ENCODE assay signal across 21 mouse cellular contexts in the genomic region with DNA sequence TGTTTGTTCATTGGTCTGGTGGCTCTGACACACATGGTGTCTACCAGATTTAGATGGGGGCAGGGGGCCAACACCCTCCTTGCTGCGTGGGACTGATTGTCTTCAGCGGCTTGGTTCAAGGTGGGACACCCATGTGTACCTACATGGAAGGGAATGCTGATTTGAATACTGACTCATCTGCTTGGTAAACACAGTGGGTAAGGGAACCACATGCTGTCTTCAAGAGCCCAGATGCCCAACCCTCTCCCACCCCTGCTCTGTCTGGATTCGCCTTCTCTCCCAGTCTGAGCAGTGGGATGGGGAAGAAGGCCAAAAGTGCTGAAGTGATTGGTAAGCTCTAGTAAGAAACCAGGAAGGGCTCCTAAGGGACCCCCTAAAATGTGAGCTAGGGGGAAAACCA.
A peak's percentile ranks its signal among the peaks of the same experiment; 100 is the strongest.
DNase-seq lines count a peak whose midpoint lies in the region; ATAC-seq lines count a peak whose summit lies in the region.
"Had no signal": no experiment of that assay in that cellular context is flagged by ENCODE, and none has a peak within 500 bp of the region (broad histone marks: within the 10 kb centered on the region; RNA-seq: fewer than 3 reads in every experiment).

No protein-coding gene starts in this region.

- H3K27ac ChIP-seq in embryonic facial prominence, embryonic 10.5 days (replicated peaks), result no peak overlapping the region
- H3K27ac ChIP-seq in embryonic facial prominence, embryonic 15.5 days (replicated peaks), result peak overlapping the region; percentile 44
- H3K27ac ChIP-seq in stomach, embryonic 14.5 days (ENCODE audit: low read length), result peak overlapping the region; percentile 39; the same call in 1 of the 2 replicates
- no peak overlapping the region for H3K27ac ChIP-seq in forebrain, embryonic 16.5 days (ENCODE audit: low read length)
- H3K27ac ChIP-seq: hindbrain, embryonic 13.5 days; kidney, postnatal 0 days; left cerebral cortex, adult 2 months had no signal

- H3K36me3 ChIP-seq in embryonic facial prominence, embryonic 10.5 days (replicated peaks), result no peaks in the 10 kb centered on the region
- no peaks in the 10 kb centered on the region for H3K36me3 ChIP-seq in embryonic facial prominence, embryonic 15.5 days
- H3K36me3 ChIP-seq in stomach, embryonic 14.5 days (ENCODE audit: control insufficient read depth, insufficient read depth, low read length), result no peaks in the 10 kb centered on the region
- no peaks in the 10 kb centered on the region for H3K36me3 ChIP-seq in forebrain, embryonic 16.5 days (ENCODE audit: control insufficient read depth, insufficient read depth)
- H3K36me3 ChIP-seq: hindbrain, embryonic 13.5 days had no signal

- H3K27me3 ChIP-seq in embryonic facial prominence, embryonic 10.5 days (replicated peaks; ENCODE audit: low read depth, poor library complexity, severe bottlenecking), result no peaks in the 10 kb centered on the region
- no peaks in the 10 kb centered on the region for H3K27me3 ChIP-seq in embryonic facial prominence, embryonic 15.5 days
- H3K27me3 ChIP-seq in stomach, embryonic 14.5 days (ENCODE audit: control insufficient read depth, insufficient read depth, low read length), result no peaks in the 10 kb centered on the region
- no peaks in the 10 kb centered on the region for H3K27me3 ChIP-seq in forebrain, embryonic 16.5 days (replicated peaks; ENCODE audit: control insufficient read depth, insufficient read depth, low read length)
- H3K27me3 ChIP-seq: hindbrain, embryonic 13.5 days had no signal

- H3K4me1 ChIP-seq in embryonic facial prominence, embryonic 10.5 days, result peaks cover 7% of the 10 kb centered on the region
- peaks cover 40% of the 10 kb centered on the region for H3K4me1 ChIP-seq in embryonic facial prominence, embryonic 15.5 days
- H3K4me1 ChIP-seq in stomach, embryonic 14.5 days (ENCODE audit: control insufficient read depth, insufficient read depth, low read length), result peaks cover 16% of the 10 kb centered on the region; the same call in 1 of the 2 replicates
- H3K4me1 ChIP-seq in forebrain, embryonic 16.5 days (replicated peaks; ENCODE audit: control insufficient read depth, insufficient read depth, low read length), result no peaks in the 10 kb centered on the region
- H3K4me1 ChIP-seq: hindbrain, embryonic 13.5 days had no signal

- 90% methylated on average over 3 of the region's 3 CpGs for WGBS in embryonic facial prominence, embryonic 10.5 days
- 76% methylated on average over 3 of the region's 3 CpGs for WGBS in embryonic facial prominence, embryonic 15.5 days
- WGBS in stomach, embryonic 14.5 days, result 82% methylated on average over 3 of the region's 3 CpGs
- WGBS in forebrain, embryonic 16.5 days, result 91% methylated on average over 3 of the region's 3 CpGs

- no peak for ATAC-seq in embryonic facial prominence, embryonic 15.5 days (ENCODE audit: insufficient number of reproducible peaks, low FRiP score, low TSS enrichment, low read depth)
- ATAC-seq in stomach, embryonic 14.5 days (ENCODE audit: insufficient number of reproducible peaks, insufficient read depth, low FRiP score, low read depth), result no peak
- no peak for ATAC-seq in forebrain, embryonic 16.5 days
- ATAC-seq: forebrain, embryonic 14.5 days; intestine, postnatal 0 days had no signal

- no peak overlapping the region for H3K4me3 ChIP-seq in embryonic facial prominence, embryonic 10.5 days
- H3K4me3 ChIP-seq in embryonic facial prominence, embryonic 15.5 days (replicated peaks), result no peak overlapping the region
- H3K4me3 ChIP-seq in stomach, embryonic 14.5 days (ENCODE audit: low read depth, low read length), result no peak overlapping the region
- H3K4me3 ChIP-seq in forebrain, embryonic 16.5 days (replicated peaks; ENCODE audit: low read length), result no peak overlapping the region
- H3K4me3 ChIP-seq: erythroblast, embryonic 14.5 days; hindbrain, embryonic 13.5 days; left cerebral cortex, adult 2 months had no signal

- H3K9me3 ChIP-seq in embryonic facial prominence, embryonic 10.5 days, result no peaks in the 10 kb centered on the region
- no peaks in the 10 kb centered on the region for H3K9me3 ChIP-seq in embryonic facial prominence, embryonic 15.5 days (replicated peaks)
- H3K9me3 ChIP-seq in stomach, embryonic 14.5 days (ENCODE audit: control insufficient read depth, low read depth, low read length), result no peaks in the 10 kb centered on the region
- no peaks in the 10 kb centered on the region for H3K9me3 ChIP-seq in forebrain, embryonic 16.5 days (ENCODE audit: control insufficient read depth, low read length)
- H3K9me3 ChIP-seq: G1E; hindbrain, embryonic 13.5 days had no signal

- intact Hi-C loops in left cerebral cortex, postnatal 4 days (cut with DNase I), result no loop called here

- no peak overlapping the region for H3K9ac ChIP-seq in embryonic facial prominence, embryonic 15.5 days
- no peak overlapping the region for H3K9ac ChIP-seq in stomach, embryonic 14.5 days (replicated peaks; ENCODE audit: low read depth, low read length)
- H3K9ac ChIP-seq in forebrain, embryonic 16.5 days (replicated peaks; ENCODE audit: low read depth, low read length), result no peak overlapping the region
- H3K9ac ChIP-seq: hindbrain, embryonic 13.5 days had no signal

- DNase-seq in layer of hippocampus, adult 11-12 months (ENCODE audit: low spot score), result peak; percentile 34
- DNase-seq in layer of hippocampus, postnatal 10 days (ENCODE audit: low spot score in 2 of 2), result no peak
- peak; percentile 2 for DNase-seq in embryonic facial prominence, embryonic 10.5 days (ENCODE audit: low spot score)
- no peak for DNase-seq in left cerebral cortex, postnatal 4 days
- DNase-seq: cerebellum, adult 11 months; cerebellum, postnatal 25 days; heart, postnatal 14 days; lung, adult 2 months; lung, postnatal 36 days; thymus, adult 18-20 months had no signal

- no peak overlapping the region for H3K4me2 ChIP-seq in embryonic facial prominence, embryonic 15.5 days (replicated peaks)
- H3K4me2 ChIP-seq in stomach, embryonic 14.5 days (replicated peaks; ENCODE audit: low read depth, low read length), result no peak overlapping the region
- H3K4me2 ChIP-seq in forebrain, embryonic 16.5 days (ENCODE audit: low read length), result no peak overlapping the region
- H3K4me2 ChIP-seq: heart, embryonic 11.5 days; hindbrain, embryonic 13.5 days had no signal

Comparison
In these comparisons a context has a peak if more than half of its experiments do, and no peak if none do; other contexts are left out.
1. DNase-seq: peak in layer of hippocampus, adult 11-12 months (single experiment) and embryonic facial prominence, embryonic 10.5 days (single experiment); none in layer of hippocampus, postnatal 10 days (0 of 2) and left cerebral cortex, postnatal 4 days (single experiment).
2. H3K27ac ChIP-seq: peak in embryonic facial prominence, embryonic 15.5 days (single experiment) and stomach, embryonic 14.5 days (single experiment); none in embryonic facial prominence, embryonic 10.5 days (single experiment) and forebrain, embryonic 16.5 days (single experiment).